Mouse (Mus musculus) neural tube, embryonic 12.5 days (tissue): ENCODE data around the gene Rpl41. TPM values are rescaled to one million over a fixed set of nuclear protein-coding genes. Genes with fewer than 3 reads are reported as not detected.
A peak's percentile ranks its signal among the peaks of the same experiment; 100 is the strongest.
"Not testable (repeated sequence)": the region's sequence is repeated elsewhere in the genome, so short reads cannot be mapped to it uniquely, and the experiment has no call there.

Experiments used
- ATAC-seq: fragments of 200-750 bp; cut with Nextera tagmentation; 2 replicates; pipeline ENCODE4 v1.8.0; 2017; ENCODE audit warnings: low read depth, mild to moderate bottlenecking, moderate TSS enrichment, moderate library complexity; ENCODE audit not compliant: low FRiP score
- H3K27ac ChIP-seq: fragments of 300-500 bp; sonication (generic); 2 replicates; pipeline ENCODE4 v1.5.1; 2016
- H3K27me3 ChIP-seq: fragments of 300-500 bp; sonication (generic); replicated peaks from 2 replicates; pipeline ENCODE4 v1.6.1; 2016; ENCODE audit warnings: mild to moderate bottlenecking
- H3K36me3 ChIP-seq: fragments of 300-500 bp; sonication (generic); 2 replicates; pipeline ENCODE4 v1.6.1; 2016; ENCODE audit warnings: mild to moderate bottlenecking
- H3K4me1 ChIP-seq: fragments of 300-500 bp; sonication (generic); 2 replicates; pipeline ENCODE4 v1.6.1; 2016
- H3K4me2 ChIP-seq: fragments of 300-500 bp; sonication (generic); replicated peaks from 2 replicates; pipeline ENCODE4 v1.6.1; 2016; ENCODE audit warnings: mild to moderate bottlenecking
- H3K4me3 ChIP-seq: fragments of 300-500 bp; sonication (generic); 2 replicates; pipeline ENCODE4 v1.5.1; 2016
- H3K9ac ChIP-seq: fragments of 300-500 bp; sonication (generic); 2 replicates; pipeline ENCODE4 v1.6.1; 2016; ENCODE audit warnings: mild to moderate bottlenecking
- H3K9me3 ChIP-seq: fragments of 300-500 bp; sonication (generic); 2 replicates; pipeline ENCODE4 v1.6.1; 2016; ENCODE audit warnings: mild to moderate bottlenecking
- WGBS: fragments of 180-500 bp; shearing (Covaris S2); methylation state at CpG from one replicate; pipeline ENCODE4 v1.1.7; 2016; 5-methylcytosine and 5-hydroxymethylcytosine counted together
- polyA plus RNA-seq: library from polyadenylated mRNA; unstranded; fragments of >200 nt; fragmentation: Nextera tagmentation; extraction: Ambion mirVana; gene quantifications from 2 replicates; pipeline ENCODE4 v1.2.1, GENCODE M21; 2016

The Rpl41 gene
- polyA plus RNA-seq, 1 experiment from 2014 or later, result 2,521 TPM

GRCm38 (mm10) chr10:128584386-128584785 is 35.3 kb upstream of the Rpl41 start:
- no peaks in the 10 kb centered on the region for H3K36me3 ChIP-seq
- no peak overlapping the region for H3K9ac ChIP-seq
- no peak for ATAC-seq
- no peak overlapping the region for H3K4me2 ChIP-seq
- 10% methylated on average over 4 of the region's 4 CpGs for WGBS
- H3K4me3 ChIP-seq, result no peak overlapping the region
- H3K27ac ChIP-seq, result no peak overlapping the region
- no peaks in the 10 kb centered on the region for H3K9me3 ChIP-seq
- H3K27me3 ChIP-seq, result peaks cover 38% of the 10 kb centered on the region
- peaks cover 4% of the 10 kb centered on the region; the same call in 1 of the 2 replicates for H3K4me1 ChIP-seq

- H3K4me3 ChIP-seq, result no peak overlapping the region
- no peak for ATAC-seq
- H3K4me1 ChIP-seq, result no peaks in the 10 kb centered on the region
- no peaks in the 10 kb centered on the region for H3K9me3 ChIP-seq
- WGBS, result 24% methylated on average over 7 of the region's 7 CpGs
- H3K27me3 ChIP-seq, result peaks cover 31% of the 10 kb centered on the region
- no peak overlapping the region for H3K27ac ChIP-seq
- H3K9ac ChIP-seq, result no peak overlapping the region
- no peaks in the 10 kb centered on the region for H3K36me3 ChIP-seq
- no peak overlapping the region for H3K4me2 ChIP-seq
Observed at GRCm38 (mm10) chr10:128583644-128584043, 34.5 kb upstream of the Rpl41 start.

GRCm38 (mm10) chr10:128579731-128580130 is 30.6 kb upstream of the Rpl41 start:
- no peak for ATAC-seq
- WGBS, result 88% methylated on average over 4 of the region's 4 CpGs
- Histone ChIP-seq H3K9me3 (no peaks in the 10 kb centered on the region), H3K4me1 (no peaks in the 10 kb centered on the region), H3K9ac (no peak overlapping the region), H3K36me3 (no peaks in the 10 kb centered on the region), H3K27ac (no peak overlapping the region), H3K27me3 (no peaks in the 10 kb centered on the region; the same call in 1 of the 2 replicates), H3K4me3 (no peak overlapping the region), H3K4me2 (no peak overlapping the region)

GRCm38 (mm10) chr10:128579298-128579697 is 30.2 kb upstream of the Rpl41 start:
- Histone ChIP-seq H3K27ac (no peak overlapping the region), H3K4me3 (no peak overlapping the region), H3K27me3 (no peaks in the 10 kb centered on the region; the same call in 1 of the 2 replicates), H3K36me3 (no peaks in the 10 kb centered on the region), H3K4me2 (no peak overlapping the region), H3K9me3 (no peaks in the 10 kb centered on the region), H3K4me1 (no peaks in the 10 kb centered on the region), H3K9ac (no peak overlapping the region)
- 90% methylated on average over 3 of the region's 3 CpGs for WGBS
- no peak for ATAC-seq

- no peak overlapping the region for H3K4me3 ChIP-seq
- ATAC-seq, result no peak
- no peaks in the 10 kb centered on the region for H3K9me3 ChIP-seq
- no peaks in the 10 kb centered on the region for H3K36me3 ChIP-seq
- no peak overlapping the region for H3K4me2 ChIP-seq
- 79% methylated on average over 11 of the region's 11 CpGs for WGBS
- H3K4me1 ChIP-seq, result no peaks in the 10 kb centered on the region
- no peak overlapping the region for H3K9ac ChIP-seq
- H3K27me3 ChIP-seq, result no peaks in the 10 kb centered on the region
- no peak overlapping the region for H3K27ac ChIP-seq
Observed at GRCm38 (mm10) chr10:128578330-128578729, 29.2 kb upstream of the Rpl41 start.

GRCm38 (mm10) chr10:128575063-128575462 is 26.0 kb upstream of the Rpl41 start:
- Histone ChIP-seq H3K9ac (no peak overlapping the region), H3K27me3 (no peaks in the 10 kb centered on the region), H3K9me3 (no peaks in the 10 kb centered on the region), H3K4me3 (no peak overlapping the region), H3K27ac (no peak overlapping the region), H3K36me3 (no peaks in the 10 kb centered on the region), H3K4me1 (no peaks in the 10 kb centered on the region), H3K4me2 (no peak overlapping the region)
- ATAC-seq, result no peak
- WGBS, result 89% methylated on average over 2 of the region's 2 CpGs

GRCm38 (mm10) chr10:128565788-128566531 is 16.9 kb upstream of the Rpl41 start, which contains the start of gene Pa2g4:
Gene Pa2g4, minus strand, starts transcription at chr10:128565987.
- ATAC-seq, result peak; percentile 99
- peak within 1 kb of the TSS; percentile 68 for H3K27ac ChIP-seq
- H3K4me1 ChIP-seq, result peaks cover 19% of the 10 kb centered on the region
- peak within 1 kb of the TSS; percentile 85 for H3K4me2 ChIP-seq
- H3K4me3 ChIP-seq, result peak within 1 kb of the TSS; percentile 87
- H3K36me3 ChIP-seq, result peaks cover 26% of the 10 kb centered on the region
- H3K9me3 ChIP-seq, result no peaks in the 10 kb centered on the region
- WGBS, result under 1% methylated on average over 58 of the region's 58 CpGs
- no peaks in the 10 kb centered on the region for H3K27me3 ChIP-seq
- peak within 1 kb of the TSS; percentile 83 for H3K9ac ChIP-seq

- ATAC-seq, result peak; percentile 60
- Histone ChIP-seq H3K4me1 (peaks cover 19% of the 10 kb centered on the region), H3K4me2 (peak overlapping the region; percentile 85), H3K27ac (peak overlapping the region; percentile 68), H3K9me3 (no peaks in the 10 kb centered on the region), H3K4me3 (peak overlapping the region; percentile 87), H3K9ac (peak overlapping the region; percentile 83), H3K36me3 (peaks cover 33% of the 10 kb centered on the region), H3K27me3 (no peaks in the 10 kb centered on the region)
- WGBS, result under 1% methylated on average over 46 of the region's 46 CpGs
Observed at GRCm38 (mm10) chr10:128565206-128565787, 16.2 kb upstream of the Rpl41 start.

GRCm38 (mm10) chr10:128563544-128563943 is 14.4 kb upstream of the Rpl41 start:
- Histone ChIP-seq H3K27me3 (no peaks in the 10 kb centered on the region), H3K4me1 (peaks cover 19% of the 10 kb centered on the region), H3K36me3 (peaks cover 50% of the 10 kb centered on the region), H3K4me3 (no peak overlapping the region), H3K27ac (no peak overlapping the region), H3K9me3 (no peaks in the 10 kb centered on the region), H3K4me2 (peak overlapping the region; percentile 85; the same call in 1 of the 2 replicates), H3K9ac (no peak overlapping the region)
- ATAC-seq, result no peak
- 94% methylated on average over 6 of the region's 6 CpGs for WGBS

- Histone ChIP-seq H3K4me1 (no peaks in the 10 kb centered on the region), H3K9ac (no peak overlapping the region), H3K4me2 (no peak overlapping the region), H3K4me3 (no peak overlapping the region), H3K27me3 (no peaks in the 10 kb centered on the region), H3K9me3 (no peaks in the 10 kb centered on the region), H3K27ac (no peak overlapping the region), H3K36me3 (peaks cover 54% of the 10 kb centered on the region)
- no peak for ATAC-seq
- 90% methylated on average over 6 of the region's 6 CpGs for WGBS
Observed at GRCm38 (mm10) chr10:128556963-128557362, 7.9 kb upstream of the Rpl41 start.

- no peak for ATAC-seq
- Histone ChIP-seq H3K4me3 (no peak overlapping the region), H3K4me1 (no peaks in the 10 kb centered on the region), H3K9me3 (no peaks in the 10 kb centered on the region), H3K4me2 (no peak overlapping the region), H3K36me3 (peaks cover 47% of the 10 kb centered on the region), H3K27ac (no peak overlapping the region), H3K9ac (no peak overlapping the region), H3K27me3 (no peaks in the 10 kb centered on the region)
Observed at GRCm38 (mm10) chr10:128556286-128556685, 7.2 kb upstream of the Rpl41 start.

GRCm38 (mm10) chr10:128555567-128555966 is 6.5 kb upstream of the Rpl41 start:
- not testable (repeated sequence) for H3K9ac ChIP-seq, H3K4me1 ChIP-seq, H3K4me3 ChIP-seq, H3K27me3 ChIP-seq, H3K9me3 ChIP-seq, H3K27ac ChIP-seq, H3K4me2 ChIP-seq, ATAC-seq
- H3K36me3 ChIP-seq, result peaks cover 40% of the 10 kb centered on the region
- 97% methylated on average over 1 of the region's 1 CpGs for WGBS
